Mouse (Mus musculus): Measurements from ENCODE around the gene Glmp. TPM values are rescaled to one million over a fixed set of nuclear protein-coding genes. Genes with fewer than 3 reads are reported as not detected.

Gene Glmp
- 116 TPM for total RNA-seq (2023)

DNA sequence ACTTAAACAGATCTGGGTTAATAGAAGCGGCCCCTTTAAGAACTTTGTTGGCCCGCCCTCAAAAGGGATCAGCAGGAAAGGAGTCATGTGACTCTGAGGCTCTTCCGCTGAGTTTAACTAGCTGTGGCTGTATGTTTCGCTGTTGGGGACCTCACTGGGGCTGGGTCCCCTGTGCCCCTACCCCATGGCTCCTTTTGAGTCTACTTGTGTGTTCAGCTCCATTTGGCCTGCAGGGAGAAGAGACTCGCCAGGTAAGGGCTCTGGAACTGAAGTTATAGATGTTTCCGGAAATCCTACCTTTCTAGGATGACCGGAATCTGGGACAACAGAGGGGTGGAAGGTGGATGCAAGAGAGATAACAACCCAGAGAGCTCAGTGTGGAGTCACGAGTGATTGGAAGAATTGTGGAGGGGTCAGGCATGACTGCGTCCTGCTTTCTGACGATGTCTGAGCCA is at the start of gene Glmp:
Gene Glmp (plus strand): TSS at position 73 of the 455 bp plus-strand sequence.

GRCm38 (mm10) chr3:88287110-88287509 is 37.7 kb upstream of the Glmp start, which contains the start of gene Gm38392:
Gene Gm38392 (minus strand): TSS chr3:88287210.

GRCm38 (mm10) chr3:88296561-88297318 is 28.1 kb upstream of the Glmp start, which contains the start of the genes Tsacc and Cct3:
Gene Tsacc (minus strand): TSS chr3:88296999.
Gene Cct3 (plus strand): TSS chr3:88297116.

DNA sequence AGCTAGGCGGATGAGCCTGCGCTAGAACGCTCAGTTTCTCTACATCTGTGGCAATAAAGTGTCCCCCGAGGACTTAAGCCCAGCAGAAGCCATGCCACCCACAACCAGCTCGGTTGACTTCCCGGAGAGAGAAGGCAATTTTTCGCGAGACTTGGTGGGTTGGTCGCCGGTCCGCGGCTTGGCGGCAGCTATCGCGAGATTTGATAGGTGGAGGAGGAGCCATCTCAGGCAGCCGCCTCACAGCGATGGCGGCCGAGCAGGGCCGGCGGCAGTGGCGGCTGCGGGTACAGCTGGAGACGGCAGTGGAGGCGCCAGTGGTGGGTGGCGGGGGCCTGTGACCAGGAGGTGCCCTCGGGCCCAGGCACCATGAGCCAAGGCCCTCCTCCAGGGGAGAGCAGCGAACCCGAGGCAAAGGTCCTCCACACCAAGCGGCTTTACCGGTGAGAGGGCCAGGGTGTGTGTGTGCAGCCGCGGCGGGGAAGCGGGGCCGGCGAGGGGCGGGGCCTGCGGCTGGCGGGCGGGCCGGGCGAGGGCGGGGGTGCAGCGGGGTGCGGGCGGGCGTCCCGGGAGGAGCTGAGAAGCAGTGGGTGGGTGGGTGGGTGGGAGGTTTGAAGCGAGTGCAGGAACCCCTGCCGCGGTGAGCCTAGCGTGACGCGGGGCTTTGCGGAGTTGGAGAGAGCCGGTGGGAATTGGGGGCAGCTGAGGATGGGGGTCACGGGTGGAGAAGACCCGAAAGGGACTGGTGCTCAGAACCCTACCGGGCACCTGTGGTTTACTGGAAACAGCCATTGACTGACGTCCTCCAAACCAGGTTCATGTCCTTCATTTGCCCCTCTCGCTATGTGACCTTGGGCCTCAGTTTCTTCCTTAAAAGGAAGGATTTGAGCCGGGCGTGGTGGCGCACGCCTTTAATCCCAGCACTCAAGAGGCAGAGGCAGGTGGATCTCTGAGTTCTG is 11.5 kb downstream of the Glmp start, which contains the start of the genes Tmem79 and Smg5:
Gene Tmem79 (minus strand): TSS at position 91 of the 956 bp plus-strand sequence.
Gene Smg5 (plus strand): TSS at position 203 of the 956 bp plus-strand sequence.

GRCm38 (mm10) chr3:88364337-88364736 is 39.5 kb downstream of the Glmp start, which contains the start of gene Paqr6:
Gene Paqr6 (plus strand): TSS chr3:88364584.

GRCm38 (mm10) chr3:88372643-88373042 is 47.8 kb downstream of the Glmp start, which contains the start of gene Bglap3:
Gene Bglap3 (minus strand): TSS chr3:88372743.

DNA sequence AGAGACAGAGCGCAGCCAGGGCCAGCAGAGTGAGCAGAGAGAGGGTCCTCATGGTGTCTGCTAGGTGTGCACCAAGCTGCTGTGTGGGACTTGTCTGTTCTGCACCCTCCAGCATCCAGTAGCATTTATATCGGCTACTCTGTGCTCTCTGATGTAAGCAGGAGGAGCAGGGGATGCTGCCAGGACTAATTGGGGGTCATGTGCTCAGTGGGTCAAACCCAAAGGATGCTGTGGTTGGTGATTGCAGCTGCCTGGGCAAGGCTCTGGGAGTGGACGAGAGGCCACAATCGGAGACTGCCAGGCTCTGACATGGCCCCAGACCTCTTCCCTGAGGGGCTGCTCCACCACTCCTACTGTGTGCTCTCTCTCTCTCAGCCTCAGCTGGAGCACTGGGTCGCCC is 53.8 kb downstream of the Glmp start, which contains the start of gene Bglap2:
Gene Bglap2 (minus strand): TSS at position 101 of the 400 bp plus-strand sequence.

Other genes with a start within 250 kb of the Glmp start
- gene Ttc24, start 246.7 kb upstream of the Glmp start, total RNA-seq (2023), result not detected
- 1.2 TPM for gene Iqgap3, start 243.1 kb upstream of the Glmp start, total RNA-seq (2023)
- gene Mef2d, start 182.7 kb upstream of the Glmp start, total RNA-seq (2023), result 345 TPM
- gene Rhbg, start 70.3 kb upstream of the Glmp start, total RNA-seq (2023), result not detected
- not detected for gene Gm38392, start 37.8 kb upstream of the Glmp start, total RNA-seq (2023)
- gene Tsacc, start 28.0 kb upstream of the Glmp start, total RNA-seq (2023), result 4.2 TPM
- 188 TPM for gene Cct3, start 27.9 kb upstream of the Glmp start, total RNA-seq (2023)
- 2.6 TPM for gene Tmem79, start 11.1 kb downstream of the Glmp start, total RNA-seq (2023)
- 136 TPM for gene Smg5, start 11.2 kb downstream of the Glmp start, total RNA-seq (2023)
- 3.7 TPM for gene Paqr6, start 39.6 kb downstream of the Glmp start, total RNA-seq (2023)
- not detected for gene Bglap3, start 47.7 kb downstream of the Glmp start, total RNA-seq (2023)
- gene Bglap2, start 53.7 kb downstream of the Glmp start, total RNA-seq (2023), result not detected
- gene Bglap, start 59.4 kb downstream of the Glmp start, total RNA-seq (2023), result not detected
- gene Pmf1, start 85.3 kb downstream of the Glmp start, total RNA-seq (2023), result 42.3 TPM
- 16.3 TPM for gene Slc25a44, start 100.1 kb downstream of the Glmp start, total RNA-seq (2023)
- gene Sema4a, start 136.2 kb downstream of the Glmp start, total RNA-seq (2023), result 98.8 TPM
- gene Lmna, start 184.9 kb downstream of the Glmp start, total RNA-seq (2023), result 27.9 TPM
- 3.0 TPM for gene Mex3a, start 207.4 kb downstream of the Glmp start, total RNA-seq (2023)
- not detected for gene Rab25, start 223.3 kb downstream of the Glmp start, total RNA-seq (2023)
- 78.7 TPM for gene Lamtor2, start 228.1 kb downstream of the Glmp start, total RNA-seq (2023)
- 50.1 TPM for gene Ubqln4, start 228.7 kb downstream of the Glmp start, total RNA-seq (2023)

Data from CD4-positive naive resting alpha-beta T cell, adult 57 days (primary cell).